Mouse (Mus musculus) heart, postnatal 14 days (tissue): ENCODE data around the gene Nfe2l2. TPM values are rescaled to one million over a fixed set of nuclear protein-coding genes. Genes with fewer than 3 reads are reported as not detected.
A peak's percentile ranks its signal among the peaks of the same experiment; 100 is the strongest.

ENCODE experiments used
- DNase-seq, 2 experiments: peaks; one replicate each; pipeline ENCODE4 v3.0.0; 2021 to 2022
- intact Hi-C: fragments of 180-260 bp; cut with DNase I; formaldehyde crosslinking; loops from one replicate; pipeline ENCODE4 v1.15.1; 2025
- total RNA-seq, 2 experiments: library from RNA; stranded (reverse); gene quantifications; 2 replicates each; pipeline ENCODE4 v1.2.3; 2021

The Nfe2l2 gene
- total RNA-seq, 2 experiments from 2014 or later: 67.5 to 78.8 TPM

- DNase-seq: no peak
Observed at GRCm38 (mm10) chr2:75690656-75691055, 13.8 kb downstream of the Nfe2l2 start.

GRCm38 (mm10) chr2:75689482-75690158, 14.8 kb downstream of the Nfe2l2 start:
- intact Hi-C loops: no loop called here
- no peak for DNase-seq

More at GRCm38 (mm10) chr2:75690656-75691055, 13.8 kb downstream of the Nfe2l2 start:
- intact Hi-C loops: no loop called here

DNA sequence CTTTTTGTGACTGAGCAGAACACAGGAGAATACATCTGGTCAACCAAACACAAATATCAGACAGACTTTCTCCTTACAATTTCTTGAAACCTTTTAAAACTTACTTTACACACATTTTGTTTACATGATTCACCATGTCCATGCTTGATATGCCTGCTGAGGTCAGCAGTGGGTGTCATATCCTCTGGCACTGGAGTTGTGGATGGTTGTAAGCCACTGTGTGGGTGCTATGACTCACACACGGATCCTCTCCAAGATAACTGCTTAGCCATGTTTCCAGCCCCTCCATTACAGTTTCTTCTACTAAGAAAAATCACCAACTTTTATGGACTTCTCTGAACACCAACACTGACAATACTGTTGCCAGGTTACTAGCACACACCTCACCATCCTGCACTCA, 15.5 kb downstream of the Nfe2l2 start:
- intact Hi-C loops: no loop called here
- DNase-seq: no peak

DNA sequence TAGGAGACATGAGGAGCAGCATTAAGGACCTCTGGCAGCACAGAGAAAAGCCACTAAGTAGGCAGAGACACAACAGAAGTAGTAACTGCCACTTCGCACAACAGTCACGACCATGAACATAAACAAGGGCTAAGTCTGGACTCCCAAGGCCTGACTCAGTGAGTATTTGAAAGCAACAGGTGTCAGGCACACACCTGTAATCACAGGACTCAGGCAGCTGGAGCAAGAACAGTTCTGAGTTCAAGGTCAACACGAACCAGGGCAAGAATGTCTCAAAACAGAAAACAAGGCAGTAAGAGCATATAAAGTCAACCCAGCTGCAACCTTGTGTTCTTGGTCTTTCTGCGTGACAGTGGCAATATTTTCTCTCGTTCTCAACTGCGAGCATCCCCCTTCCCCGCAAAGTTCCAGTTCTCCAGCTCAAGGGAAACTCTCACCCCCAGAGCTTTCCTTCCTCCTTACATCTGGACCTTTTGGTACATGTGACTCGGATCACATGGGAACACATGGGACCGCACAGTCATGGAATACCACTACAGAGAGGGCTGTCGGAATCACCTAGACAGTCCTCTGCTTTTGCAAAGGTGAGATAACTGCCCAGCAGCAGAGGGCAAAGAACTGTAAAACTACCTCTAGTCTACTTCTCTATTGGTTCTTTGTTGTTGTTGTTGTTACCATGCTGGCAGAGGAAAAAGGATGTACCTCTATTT, 17.2 kb downstream of the Nfe2l2 start:
- DNase-seq: no peak
- intact Hi-C loops: no loop called here

DNA sequence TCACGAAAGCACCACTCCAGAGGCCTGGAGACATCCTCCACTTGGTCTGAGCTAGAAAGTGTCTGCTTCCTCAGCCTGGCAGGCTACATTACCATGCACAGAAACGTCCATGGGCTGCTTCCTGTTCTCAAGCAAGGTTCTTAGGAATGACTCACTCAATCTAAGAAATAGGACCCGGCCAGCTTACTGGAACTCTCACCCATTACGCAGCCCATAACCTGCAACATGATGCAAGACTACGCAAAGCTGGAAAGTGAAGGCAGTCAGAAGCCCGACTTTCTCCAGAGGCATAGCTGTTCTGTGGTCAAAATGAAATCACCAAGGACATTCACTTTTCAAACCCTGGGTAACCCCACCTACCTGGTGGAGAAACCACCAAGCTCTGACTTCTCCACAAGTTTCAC, 19.0 kb downstream of the Nfe2l2 start:
- DNase-seq: peak in 1 of 2 experiments; percentile 7
- intact Hi-C loops: no loop called here

DNA sequence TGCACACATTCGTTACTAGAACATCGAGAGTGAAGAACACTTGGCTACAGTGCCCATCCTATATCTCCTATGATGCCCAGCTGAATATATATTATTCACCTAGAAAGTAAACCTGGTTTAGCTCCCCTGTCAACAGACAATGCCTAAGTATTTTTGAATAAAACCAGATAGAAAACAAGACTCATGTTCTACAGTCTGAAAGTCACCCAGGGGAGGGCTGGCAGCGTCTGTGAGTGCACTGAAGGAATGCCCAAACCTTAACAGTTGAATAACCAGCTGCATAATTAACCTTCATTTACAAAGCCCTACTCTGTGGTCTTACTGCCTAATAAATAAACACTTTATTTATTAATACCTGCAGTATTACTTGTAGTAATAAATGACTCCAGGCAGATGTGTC, 19.9 kb downstream of the Nfe2l2 start:
- no peak for DNase-seq
- intact Hi-C loops: no loop called here

GRCm38 (mm10) chr2:75682978-75683709, 21.3 kb downstream of the Nfe2l2 start:
- intact Hi-C loops: loop anchor here (2.0 kb wide), 1 partner anchor 20 kb away; no protein-coding TSS in a partner anchor

DNA sequence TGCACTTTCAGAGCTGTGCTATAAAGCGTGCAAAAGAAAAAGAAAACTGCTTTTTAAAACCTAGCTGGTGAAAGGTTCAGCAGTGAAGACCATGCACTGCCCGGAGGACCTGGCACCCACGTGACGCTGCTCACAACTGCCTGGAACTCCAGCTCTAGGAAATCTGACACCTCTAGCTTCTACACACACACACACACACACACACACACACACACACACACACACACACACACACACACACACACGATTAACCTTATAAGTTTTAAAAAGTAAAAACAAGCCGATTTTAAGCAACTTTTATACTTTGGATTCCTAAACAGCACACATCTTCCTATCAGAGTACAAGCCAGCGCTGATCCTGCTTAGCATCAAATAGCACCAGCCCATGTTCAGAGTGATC, 23.0 kb downstream of the Nfe2l2 start:
- intact Hi-C loops: no loop called here
- DNase-seq: no peak

More at GRCm38 (mm10) chr2:75682978-75683709, 21.3 kb downstream of the Nfe2l2 start:
- peak; percentile 56 to 65 for DNase-seq

GRCm38 (mm10) chr2:75679947-75680346, 24.5 kb downstream of the Nfe2l2 start:
- intact Hi-C loops: loop anchor here (2.0 kb wide), 1 partner anchor 17 kb away; no protein-coding TSS in a partner anchor
- DNase-seq: no peak

GRCm38 (mm10) chr2:75676567-75676966, 27.9 kb downstream of the Nfe2l2 start:
- DNase-seq: no peak
- intact Hi-C loops: no loop called here

DNA sequence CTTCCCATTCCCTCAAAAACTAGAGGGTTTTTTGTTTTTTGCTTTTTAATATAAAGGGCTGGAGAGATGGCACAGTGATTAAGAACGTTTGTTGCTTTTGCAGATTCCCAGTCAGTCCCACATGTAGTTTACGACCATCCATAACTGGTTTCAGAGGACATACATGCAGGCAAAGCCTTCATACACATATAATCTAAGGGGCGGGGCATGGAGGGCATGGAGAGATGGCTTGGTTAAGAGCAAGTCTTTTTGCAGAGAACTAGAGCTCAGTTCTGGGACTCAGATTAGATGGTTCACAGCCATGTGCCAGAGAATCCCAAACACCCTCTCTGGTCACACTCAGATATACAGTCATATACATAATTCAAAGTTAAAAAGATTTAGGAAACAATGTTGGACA, 31.9 kb downstream of the Nfe2l2 start:
- intact Hi-C loops: no loop called here

GRCm38 (mm10) chr2:75671337-75671660, 33.1 kb downstream of the Nfe2l2 start:
- DNase-seq: no peak
- intact Hi-C loops: no loop called here

More for the DNA sequence above, 31.9 kb downstream of the Nfe2l2 start:
- no peak for DNase-seq

DNA sequence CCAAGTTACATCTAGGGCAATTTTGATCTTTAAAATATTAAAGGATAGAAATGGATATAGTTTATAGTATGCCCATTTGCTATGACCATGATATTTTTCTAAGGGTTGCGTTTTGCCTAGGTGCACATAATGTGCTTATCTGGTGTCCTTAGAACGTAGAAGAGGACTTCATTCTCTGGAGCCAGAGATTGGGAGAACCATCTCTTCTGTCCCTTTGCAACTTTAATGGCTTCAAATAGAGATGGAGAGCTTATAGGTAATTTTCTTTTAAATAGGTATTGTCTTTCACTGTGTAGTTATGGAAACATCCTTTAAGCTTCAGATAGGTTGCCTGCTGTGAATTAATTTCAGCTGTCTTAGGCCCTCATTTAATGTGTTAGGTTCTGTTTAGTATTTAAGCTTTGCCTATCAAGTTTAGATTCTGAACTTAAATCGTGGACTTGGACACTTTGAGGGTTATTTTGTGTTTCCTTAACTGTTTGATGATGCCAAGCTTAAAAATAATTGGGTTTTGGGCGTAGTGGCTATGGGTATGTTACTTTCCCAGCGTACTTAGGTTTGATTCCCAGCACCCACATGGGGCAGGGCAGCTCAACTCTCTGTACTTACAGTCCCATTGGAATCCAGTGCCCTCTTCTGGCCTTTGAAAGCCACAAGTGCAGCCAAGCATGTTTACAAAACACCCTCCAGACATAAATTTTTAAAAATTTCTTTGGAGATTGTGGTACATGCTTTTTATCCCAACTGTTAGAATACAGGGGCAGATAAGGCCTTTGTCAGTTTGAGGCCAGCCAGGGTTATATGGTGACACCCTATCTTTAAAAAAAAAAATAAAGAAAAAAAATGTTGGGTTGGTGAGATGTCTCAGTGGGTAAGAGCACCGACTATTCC, 33.8 kb downstream of the Nfe2l2 start:
- intact Hi-C loops: no loop called here
- no peak for DNase-seq

- no peak for DNase-seq
- intact Hi-C loops: no loop called here
Observed at GRCm38 (mm10) chr2:75669491-75670445, 34.7 kb downstream of the Nfe2l2 start.

- intact Hi-C loops: loop anchor here (1.0 kb wide), 1 partner anchor 120 kb away; no protein-coding TSS in a partner anchor
- no peak for DNase-seq
Observed at GRCm38 (mm10) chr2:75661106-75661505, 43.3 kb downstream of the Nfe2l2 start.

GRCm38 (mm10) chr2:75660255-75660948, 44.0 kb downstream of the Nfe2l2 start:
- intact Hi-C loops: no loop called here

DNA sequence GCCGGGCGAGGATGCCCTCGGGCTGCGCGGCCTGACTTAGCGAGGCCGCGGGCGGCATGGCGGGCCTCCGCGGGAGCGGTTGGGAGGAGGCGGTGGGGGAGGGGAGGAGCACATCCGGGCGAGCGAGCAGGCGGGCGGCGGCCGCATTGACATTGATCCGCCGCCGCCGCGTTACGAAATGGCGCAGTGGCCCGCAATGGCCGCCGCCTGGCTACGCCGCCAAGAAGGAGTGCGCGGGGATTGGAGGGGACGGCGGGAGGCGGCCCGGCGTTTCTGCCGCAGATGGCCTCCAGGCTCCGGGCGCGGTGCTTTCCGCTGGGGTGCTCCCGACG, 44.8 kb downstream of the Nfe2l2 start:
- intact Hi-C loops: loop anchor here (1.0 to 2.0 kb wide), 2 partner anchors 44 to 47 kb away; no protein-coding TSS in a partner anchor
- DNase-seq: peak; percentile 96 to 97

More at GRCm38 (mm10) chr2:75660255-75660948, 44.0 kb downstream of the Nfe2l2 start:
- DNase-seq: no peak
